Mouse (Mus musculus): Measurements from ENCODE around the gene Serpina10.
"Not testable (repeated sequence)": the region's sequence is repeated elsewhere in the genome, so short reads cannot be mapped to it uniquely, and the experiment has no call there.

Serpina10 gene

DNA sequence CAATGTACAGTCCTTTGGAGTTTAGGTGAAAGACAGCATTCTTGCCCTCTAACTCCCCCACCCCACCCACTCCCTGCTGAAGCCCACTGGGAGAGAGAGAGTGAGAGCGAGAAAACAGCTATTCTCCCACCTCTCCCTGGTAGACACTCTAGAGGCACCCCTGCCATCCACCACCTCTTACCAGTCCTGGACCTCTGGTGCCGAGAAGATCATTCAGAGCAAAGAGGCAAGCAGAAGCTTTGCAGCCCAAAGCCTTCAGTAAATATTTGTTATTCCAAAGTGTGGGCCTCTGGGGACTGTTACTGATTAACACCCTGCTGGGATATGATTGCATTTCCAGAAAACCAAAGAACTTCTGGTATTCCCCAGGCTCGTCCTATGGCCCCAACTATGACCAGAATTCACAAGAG lies at the start of gene Serpina10:
Gene Serpina10 (minus strand): TSS at position 242 of the 410 bp plus-strand sequence.
- no peak for DNase-seq

GRCm38 (mm10) chr12:103679853-103680252 lies 48.6 kb upstream of the Serpina10 start:
- not testable (repeated sequence) for DNase-seq

- no peak for DNase-seq
Measured at GRCm38 (mm10) chr12:103676039-103676438, 44.8 kb upstream of the Serpina10 start, which contains the start of gene Serpina16. Gene Serpina16, minus strand, starts transcription at chr12:103676139.

DNA sequence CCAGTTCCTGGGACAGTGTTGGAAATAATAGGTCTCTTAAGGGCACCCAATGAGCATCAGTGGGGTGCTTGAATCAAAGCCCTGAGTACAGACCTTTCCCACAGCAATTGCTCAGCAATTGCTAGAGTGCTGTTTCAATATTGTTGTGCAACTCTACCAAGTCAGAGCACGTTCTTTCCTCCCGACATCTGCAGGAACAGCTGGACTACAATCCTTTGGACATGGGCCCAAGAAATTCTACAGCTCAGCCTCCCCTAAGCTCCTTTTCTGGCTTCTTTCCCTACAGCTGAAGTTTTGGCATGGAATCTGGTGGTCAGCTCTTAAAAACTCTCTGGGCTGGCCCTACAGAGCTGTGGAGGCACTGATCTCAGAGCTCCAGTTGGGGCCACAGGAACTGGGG lies 41.9 kb upstream of the Serpina10 start:
- DNase-seq, result peak; percentile 51

DNA sequence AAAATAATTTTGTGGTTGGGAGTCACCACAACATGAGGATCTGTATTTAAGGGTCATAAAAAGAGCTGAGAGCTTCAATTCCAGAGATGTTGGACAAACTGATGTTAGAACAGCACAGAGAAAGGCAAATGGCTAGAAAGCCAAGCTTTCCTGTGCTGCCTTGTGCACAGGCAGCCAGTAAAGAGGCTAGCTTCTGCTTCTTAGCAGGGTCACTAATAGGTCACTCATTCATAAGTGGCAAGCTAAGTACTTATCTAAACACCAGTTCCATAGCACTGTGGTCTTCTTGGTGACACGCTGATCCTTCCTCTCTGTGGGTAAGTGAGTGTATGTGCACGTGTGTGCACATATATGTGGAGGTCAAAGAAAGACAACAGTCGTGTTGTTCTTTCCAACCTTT lies 40.2 kb upstream of the Serpina10 start:
- no peak for DNase-seq

GRCm38 (mm10) chr12:103670964-103671363 lies 39.7 kb upstream of the Serpina10 start:
- no peak for DNase-seq

DNA sequence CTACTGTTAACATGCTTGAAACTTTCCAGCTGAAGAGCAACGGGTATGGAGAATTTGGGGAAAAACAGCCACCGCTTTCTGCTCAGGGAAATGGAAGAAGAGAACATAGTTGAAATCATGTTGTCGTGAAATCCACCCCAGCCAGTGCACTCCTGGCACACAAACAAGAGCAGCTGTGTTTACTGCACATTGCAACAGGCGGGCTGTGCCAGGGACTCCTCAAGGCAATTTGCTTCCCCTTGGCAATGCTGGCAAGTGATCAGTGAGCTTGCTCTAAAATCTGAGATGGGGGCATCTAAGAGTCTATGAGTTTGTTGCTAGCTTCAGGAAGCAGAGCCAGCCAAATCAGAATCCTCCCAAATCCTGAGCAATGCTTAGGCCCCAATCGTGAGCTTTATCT lies 39.1 kb upstream of the Serpina10 start:
- no peak for DNase-seq

DNA sequence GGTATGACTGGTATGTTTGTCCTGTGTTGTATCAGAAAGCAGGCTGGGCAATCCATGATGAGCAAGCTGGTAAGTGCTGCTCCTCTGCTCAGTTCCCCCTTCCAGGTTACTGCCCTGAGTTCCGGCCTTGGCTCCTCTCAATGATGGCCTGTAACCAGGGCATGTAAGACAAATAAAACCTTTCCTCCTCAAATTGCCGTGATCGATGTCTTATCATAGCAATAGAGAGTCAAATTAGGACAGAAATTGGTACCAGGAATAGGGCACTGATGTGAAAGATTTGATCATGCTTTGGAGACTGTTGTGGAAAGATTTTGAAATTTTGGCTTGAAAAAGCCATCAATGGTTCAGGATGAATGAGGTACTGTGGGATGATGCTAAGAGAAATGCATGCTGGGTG lies 34.0 kb upstream of the Serpina10 start:
- no peak for DNase-seq

DNA sequence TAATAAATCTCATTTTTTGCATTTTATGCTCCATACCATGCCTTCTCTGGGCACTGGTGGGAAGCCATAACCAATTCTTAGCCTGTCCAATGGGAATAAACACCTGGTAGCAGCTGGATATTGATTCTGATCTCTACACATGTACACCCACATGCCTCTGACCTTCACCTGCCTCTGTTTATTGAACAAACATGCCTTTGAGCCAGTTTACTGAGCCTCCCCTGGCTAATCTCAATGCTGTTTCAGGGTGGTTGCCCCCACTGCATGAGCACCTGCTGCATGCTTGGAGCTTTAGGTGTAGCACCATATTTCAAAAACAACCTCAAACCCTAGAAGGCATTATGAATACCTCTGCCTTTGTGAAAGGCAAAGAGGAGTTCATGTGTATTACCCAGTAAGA lies 30.8 kb upstream of the Serpina10 start:
- DNase-seq, result not testable (repeated sequence)

- no peak for DNase-seq
Measured at GRCm38 (mm10) chr12:103660076-103660475, 28.8 kb upstream of the Serpina10 start.

DNA sequence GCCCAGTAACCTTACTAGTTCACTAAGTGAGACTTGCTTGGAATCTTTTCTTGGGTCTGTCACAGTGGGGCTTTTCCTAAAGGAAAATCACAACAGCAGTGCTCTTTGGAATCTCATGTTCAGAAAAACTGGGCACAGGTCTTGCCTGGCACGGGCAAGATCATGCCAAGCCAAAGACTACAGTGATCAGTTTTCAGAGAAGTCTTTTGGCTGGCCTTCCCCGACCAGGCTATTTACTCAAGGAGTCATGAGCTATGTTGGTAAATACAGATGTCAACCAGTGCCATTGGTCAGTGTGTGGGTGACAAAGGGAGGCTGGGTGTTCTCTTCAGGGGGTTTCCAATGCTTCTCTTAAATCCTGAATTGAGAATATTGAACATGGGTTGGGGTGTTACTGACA lies 27.9 kb upstream of the Serpina10 start:
- no peak for DNase-seq

DNA sequence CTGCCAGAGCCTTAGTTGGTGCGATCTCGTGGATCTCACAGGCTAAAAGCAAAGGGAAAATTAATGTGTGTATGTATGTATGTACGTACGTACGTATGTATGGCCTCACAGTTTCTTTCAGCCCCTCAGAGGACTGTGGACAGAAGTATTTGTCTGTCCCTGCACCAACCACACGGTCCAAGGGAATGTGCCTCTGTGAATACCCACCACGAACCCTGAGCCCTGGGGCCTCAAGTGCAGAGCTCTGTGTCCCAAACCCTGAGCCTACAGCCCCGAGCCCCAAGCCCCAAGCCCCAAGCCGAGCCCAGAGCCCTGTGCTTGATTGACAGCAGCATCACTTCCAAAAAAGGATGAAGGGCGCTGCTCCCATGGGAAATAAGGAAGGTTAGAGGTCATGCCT lies 26.7 kb upstream of the Serpina10 start:
- no peak for DNase-seq

DNA sequence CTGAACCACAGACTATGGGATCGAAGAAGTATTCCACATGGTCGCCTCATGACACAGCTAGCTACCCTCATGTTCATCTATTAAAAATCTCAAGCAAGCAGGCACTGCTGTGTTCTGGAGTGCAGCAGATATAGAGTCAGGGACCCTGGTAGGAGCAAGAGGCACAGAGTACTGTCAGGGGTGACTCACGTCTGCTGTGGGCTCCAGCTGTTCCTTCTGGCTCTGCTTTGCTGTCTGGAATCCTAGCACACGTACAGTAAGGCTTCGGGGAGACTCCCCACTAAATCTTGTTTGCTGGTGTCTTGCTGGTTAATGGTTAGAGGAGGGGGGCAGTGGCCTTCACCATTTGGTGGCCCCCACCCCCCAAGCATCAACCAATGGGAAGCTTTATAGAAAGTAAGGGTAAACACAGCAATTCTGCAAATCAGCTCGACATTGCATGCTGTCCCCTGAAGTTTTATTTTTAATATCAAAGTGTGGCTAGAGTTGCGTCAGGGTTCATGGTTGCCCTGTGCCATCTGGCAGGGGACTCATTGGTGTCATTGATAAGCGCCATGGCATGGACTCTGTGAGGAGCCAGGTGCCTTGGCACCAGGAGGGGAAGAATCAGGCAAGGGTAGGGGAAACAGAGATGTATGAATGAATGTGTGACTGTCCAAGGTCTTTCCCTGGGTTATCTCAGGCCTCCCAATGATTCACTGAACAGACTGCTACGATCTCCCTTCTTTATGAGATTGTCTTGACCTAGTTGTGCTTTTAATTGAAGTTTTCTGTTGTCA lies 25.8 kb upstream of the Serpina10 start, which contains the start of gene Serpina6:
Gene Serpina6 (minus strand): TSS at position 365 of the 779 bp plus-strand sequence.
- no peak for DNase-seq

DNA sequence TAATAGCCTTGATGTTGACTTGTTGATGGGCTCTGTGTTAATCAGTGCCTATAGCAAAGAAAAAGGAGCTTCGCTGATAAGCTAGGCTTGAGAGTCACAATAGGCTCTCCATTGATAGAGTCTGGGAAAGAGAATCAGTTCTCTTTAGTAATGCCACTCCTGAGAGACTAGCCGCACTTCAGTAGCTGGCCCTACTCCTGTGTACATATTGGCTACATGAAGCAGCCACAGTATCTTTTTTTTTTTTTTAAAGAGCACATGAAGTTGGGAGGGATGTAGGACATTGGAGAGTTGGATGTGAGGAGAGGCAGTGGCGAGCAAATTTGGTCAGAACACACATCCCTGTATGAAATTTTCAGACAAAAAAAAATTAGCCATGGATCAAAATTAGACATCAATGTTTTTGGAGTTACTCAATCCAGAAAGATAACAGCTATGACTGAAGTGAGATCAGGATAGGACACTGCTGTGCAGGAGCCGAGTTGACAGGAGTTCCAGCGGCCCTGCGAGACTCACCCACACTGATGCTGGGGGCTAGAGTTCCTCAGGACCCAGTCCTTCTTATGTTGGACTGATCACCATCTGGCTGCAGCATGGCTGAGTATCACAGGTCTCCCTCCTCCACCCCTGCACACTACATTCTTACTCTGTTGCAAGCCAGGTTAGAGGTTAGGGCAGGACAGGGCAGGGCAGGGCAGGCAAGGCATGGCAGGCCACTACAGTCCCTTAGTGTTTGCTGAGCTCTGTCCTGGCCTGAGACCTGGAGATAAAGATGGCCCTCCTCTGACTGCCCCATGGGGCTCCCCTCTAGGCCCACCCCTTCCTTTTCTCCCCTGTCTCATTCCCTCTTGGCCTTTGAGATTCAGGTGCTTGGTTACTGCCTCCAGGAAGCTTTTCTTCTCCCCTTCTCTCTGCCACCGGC lies 24.1 kb upstream of the Serpina10 start:
- DNase-seq, result no peak

GRCm38 (mm10) chr12:103653836-103654235 lies 22.6 kb upstream of the Serpina10 start:
- DNase-seq, result no peak

DNA sequence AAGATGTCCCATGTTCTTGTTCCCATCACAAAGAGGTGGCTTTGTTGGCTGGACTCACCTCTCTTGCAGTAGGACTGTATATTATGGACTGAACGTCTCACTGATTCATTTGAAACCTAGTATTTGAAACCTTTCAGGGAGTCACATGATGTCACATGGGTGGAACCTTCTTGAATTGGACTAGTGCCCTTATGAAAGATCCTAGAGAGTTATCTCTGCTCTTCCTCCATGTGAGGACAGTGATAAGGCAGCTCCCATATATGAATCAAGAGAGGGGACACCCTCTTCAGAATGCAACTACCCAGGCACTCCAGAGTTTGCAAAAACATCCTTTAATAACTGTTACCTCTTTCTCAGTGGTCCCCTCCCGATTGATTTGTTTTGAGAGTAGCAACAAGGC lies 15.1 kb upstream of the Serpina10 start:
- no peak for DNase-seq

DNA sequence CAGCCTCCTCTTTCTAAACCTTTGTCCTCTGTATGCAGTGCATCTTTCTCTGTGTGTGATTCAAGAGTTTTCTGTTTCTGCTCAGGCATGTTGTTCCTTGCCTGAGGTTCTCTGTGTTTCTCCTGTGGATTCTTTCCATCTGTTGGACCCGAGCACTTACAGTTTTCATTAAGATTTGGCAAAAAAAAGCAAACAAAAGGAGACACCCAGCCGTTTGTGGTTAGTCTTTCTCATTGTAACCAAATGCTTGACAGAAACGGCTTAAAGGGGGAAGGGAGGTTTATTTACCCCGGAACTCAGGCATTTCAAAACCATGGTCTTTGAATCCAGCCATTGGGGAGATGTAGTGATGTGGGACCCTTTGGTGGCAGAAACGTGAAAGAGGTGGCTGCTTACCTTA lies 13.4 kb upstream of the Serpina10 start:
- DNase-seq, result no peak

GRCm38 (mm10) chr12:103643818-103644217 lies 12.6 kb upstream of the Serpina10 start:
- no peak for DNase-seq

GRCm38 (mm10) chr12:103643336-103643735 lies 12.1 kb upstream of the Serpina10 start:
- DNase-seq, result peak; percentile 91

- no peak for DNase-seq
Measured at GRCm38 (mm10) chr12:103635846-103636245, 4.6 kb upstream of the Serpina10 start.

DNA sequence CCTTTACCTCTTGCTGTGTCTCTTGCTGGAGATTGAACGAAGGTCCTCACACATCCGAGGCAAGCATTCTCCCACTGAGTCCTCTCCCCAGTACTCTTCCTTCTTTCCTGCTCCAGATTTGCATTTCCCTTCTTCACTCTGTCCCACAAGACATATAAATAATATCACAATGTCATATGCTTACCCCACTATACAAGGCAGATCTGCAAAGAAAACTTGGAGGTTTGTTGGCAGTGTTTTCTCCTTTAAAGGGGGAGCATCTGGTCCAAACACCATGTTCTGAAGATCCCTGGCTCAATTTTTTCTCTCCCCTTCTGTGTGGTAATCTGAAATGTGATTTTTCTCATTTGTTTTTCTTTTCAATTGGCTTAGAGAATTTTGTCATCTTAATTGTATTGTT lies 3.2 kb upstream of the Serpina10 start:
- DNase-seq, result no peak

DNA sequence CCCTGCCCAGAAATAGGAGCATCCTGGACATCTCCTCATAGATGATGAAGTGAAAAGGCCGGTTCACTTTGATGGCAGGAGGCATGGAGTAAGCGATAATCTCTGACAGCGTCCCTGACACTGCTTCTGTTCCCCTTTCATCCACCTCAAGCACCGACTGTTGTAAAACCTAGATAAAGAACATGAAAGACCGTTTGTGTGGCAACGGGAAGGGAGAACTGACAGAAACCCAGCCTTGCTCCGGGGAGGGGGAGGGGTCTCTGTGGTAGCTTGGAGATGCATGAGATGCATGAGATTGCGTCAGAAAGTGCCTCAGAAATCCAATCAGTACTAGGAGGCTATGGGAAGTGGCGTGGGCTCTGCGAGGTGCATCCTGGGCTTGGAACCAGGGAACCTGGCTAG lies 14.4 kb downstream of the Serpina10 start:
- DNase-seq, result no peak

GRCm38 (mm10) chr12:103615734-103616133 lies 15.5 kb downstream of the Serpina10 start:
- no peak for DNase-seq

DNA sequence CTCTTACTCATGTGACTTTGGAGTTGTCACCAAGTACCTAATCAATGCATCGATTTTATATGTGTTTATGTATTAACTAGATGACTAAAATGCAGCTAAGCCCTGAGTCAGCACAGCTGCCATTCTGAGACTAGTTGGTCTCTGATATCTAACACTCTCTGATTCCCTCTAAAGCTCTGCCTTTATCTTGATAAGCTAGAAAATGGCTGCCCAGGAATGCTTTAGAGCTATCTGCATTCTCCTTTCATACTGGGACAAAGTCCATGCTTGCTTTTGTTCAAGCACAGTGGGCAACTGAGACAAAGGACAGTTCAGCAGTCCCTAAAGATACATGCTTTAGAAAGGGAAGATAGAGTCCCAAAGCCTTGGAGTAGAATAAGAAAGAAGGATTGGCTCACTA lies 16.1 kb downstream of the Serpina10 start:
- no peak for DNase-seq

Data from kidney, postnatal 10 days (tissue).